Comparison of ENCODE assay signal across 11 mouse cellular contexts in genomic region chr3:149594470-149594869, GRCm38 (mm10).
DNase-seq lines count a peak whose midpoint lies in the region; ATAC-seq and TF ChIP-seq lines count a peak whose summit lies in the region.
"Had no signal": no experiment of that assay in that cellular context is flagged by ENCODE, and none has a peak within 500 bp of the region (broad histone marks: within the 10 kb centered on the region; RNA-seq: fewer than 3 reads in every experiment).

No protein-coding gene starts in this region.

- H3K4me1 ChIP-seq in intestine, postnatal 0 days (replicated peaks; ENCODE audit: control insufficient read depth, insufficient read depth, low read length), result no peaks in the 10 kb centered on the region
- H3K4me1 ChIP-seq in intestine, embryonic 16.5 days (ENCODE audit: control insufficient read depth, insufficient read depth, low read length), result no peaks in the 10 kb centered on the region
- no peaks in the 10 kb centered on the region for H3K4me1 ChIP-seq in E14TG2a.4 (replicated peaks; ENCODE audit: low read depth, low read length)
- no peaks in the 10 kb centered on the region for H3K4me1 ChIP-seq in lung, adult 2 months (ENCODE audit: control insufficient read depth, insufficient read depth, low read length)
- H3K4me1 ChIP-seq: embryonic facial prominence, embryonic 13.5 days; heart, embryonic 13.5 days had no signal

- ATAC-seq in intestine, postnatal 0 days, result no peak
- no peak for ATAC-seq in intestine, embryonic 16.5 days
- ATAC-seq in CD4-positive, CD25-positive, alpha-beta regulatory T cell, adult 4 months, result no peak
- ATAC-seq: activated CD4-positive, CD25-positive, alpha-beta regulatory T cell, adult 4 months had no signal

- H3K4me3 ChIP-seq in intestine, postnatal 0 days (ENCODE audit: low read depth, low read length), result no peak overlapping the region
- no peak overlapping the region for H3K4me3 ChIP-seq in intestine, embryonic 16.5 days (ENCODE audit: low read length)
- no peak overlapping the region for H3K4me3 ChIP-seq in E14TG2a.4 (replicated peaks; ENCODE audit: low read length)
- H3K4me3 ChIP-seq in lung, adult 2 months (replicated peaks; ENCODE audit: extremely low read depth, low read depth, low read length), result no peak overlapping the region
- H3K4me3 ChIP-seq: embryonic facial prominence, embryonic 13.5 days; heart, embryonic 13.5 days; myocyte had no signal

- DNase-seq in ZHBTc4 (ENCODE audit: low read depth, low spot score), result peak; percentile 46
- DNase-seq in lung, adult 2 months, result peak; percentile 4
- DNase-seq in spleen, postnatal 36 days (ENCODE audit: low spot score in 2 of 2), result no peak

- no peaks in the 10 kb centered on the region for H3K9me3 ChIP-seq in intestine, postnatal 0 days (ENCODE audit: control insufficient read depth)
- no peaks in the 10 kb centered on the region for H3K9me3 ChIP-seq in intestine, embryonic 16.5 days (ENCODE audit: control insufficient read depth, low read length)
- H3K9me3 ChIP-seq in E14TG2a.4 (ENCODE audit: low read length), result no peaks in the 10 kb centered on the region
- H3K9me3 ChIP-seq: embryonic facial prominence, embryonic 13.5 days; heart, embryonic 13.5 days had no signal

- WGBS in intestine, postnatal 0 days, result 74% methylated on average over 4 of the region's 4 CpGs
- WGBS in intestine, embryonic 16.5 days, result 73% methylated on average over 4 of the region's 4 CpGs
- WGBS in lung, adult 2 months, result 61% methylated on average over 4 of the region's 4 CpGs

- no peaks in the 10 kb centered on the region for H3K27me3 ChIP-seq in intestine, postnatal 0 days (replicated peaks; ENCODE audit: control insufficient read depth, insufficient read depth, low read length)
- no peaks in the 10 kb centered on the region for H3K27me3 ChIP-seq in intestine, embryonic 16.5 days (replicated peaks; ENCODE audit: control insufficient read depth, insufficient read depth, low read length)
- no peaks in the 10 kb centered on the region for H3K27me3 ChIP-seq in E14TG2a.4 (ENCODE audit: insufficient read depth, low read length)
- H3K27me3 ChIP-seq: embryonic facial prominence, embryonic 13.5 days; heart, embryonic 13.5 days had no signal

- H3K9ac ChIP-seq in intestine, postnatal 0 days (ENCODE audit: low read depth, low read length), result no peak overlapping the region
- H3K9ac ChIP-seq in intestine, embryonic 16.5 days (ENCODE audit: low read depth, low read length), result no peak overlapping the region
- H3K9ac ChIP-seq: embryonic facial prominence, embryonic 13.5 days; heart, embryonic 13.5 days had no signal

- TF ChIP-seq POLR2A in lung, adult 2 months (IDR thresholded peaks at IDR 0.05; ENCODE audit: borderline replicate concordance, extremely low read depth, low read depth, low read length), result no peak

- TF ChIP-seq CTCF in intestine, postnatal 0 days (IDR thresholded peaks at IDR 0.05; ENCODE audit: low read depth), result peak; percentile 38
- peak; percentile 17; the same call in 1 of the 2 replicates for TF ChIP-seq CTCF in E14TG2a.4 (conservative IDR thresholded peaks at IDR 0.05; ENCODE audit: low read length)
- TF ChIP-seq CTCF in lung, adult 2 months (IDR thresholded peaks at IDR 0.05; ENCODE audit: insufficient read depth, low read length), result no peak

- no peak overlapping the region for H3K4me2 ChIP-seq in intestine, postnatal 0 days (replicated peaks; ENCODE audit: low read depth)
- H3K4me2 ChIP-seq in intestine, embryonic 16.5 days (ENCODE audit: low read depth, low read length), result no peak overlapping the region
- H3K4me2 ChIP-seq: embryonic facial prominence, embryonic 13.5 days; heart, embryonic 13.5 days had no signal

- no peaks in the 10 kb centered on the region for H3K36me3 ChIP-seq in intestine, postnatal 0 days (ENCODE audit: control insufficient read depth, insufficient read depth)
- H3K36me3 ChIP-seq in intestine, embryonic 16.5 days (ENCODE audit: control insufficient read depth, insufficient read depth, low read length), result no peaks in the 10 kb centered on the region
- H3K36me3 ChIP-seq in E14TG2a.4 (ENCODE audit: insufficient read depth, low read length), result no peaks in the 10 kb centered on the region
- H3K36me3 ChIP-seq: embryonic facial prominence, embryonic 13.5 days; heart, embryonic 13.5 days had no signal

- H3K27ac ChIP-seq in intestine, postnatal 0 days (ENCODE audit: low read depth, low read length), result no peak overlapping the region
- H3K27ac ChIP-seq in intestine, embryonic 16.5 days (ENCODE audit: low read length), result no peak overlapping the region
- H3K27ac ChIP-seq: embryonic facial prominence, embryonic 13.5 days; heart, embryonic 13.5 days had no signal

Comparison
In these comparisons a context has a peak if more than half of its experiments do, and no peak if none do; other contexts are left out.
1. DNase-seq: peak in ZHBTc4 (single experiment) and lung, adult 2 months (single experiment); none in spleen, postnatal 36 days (0 of 2).